Mouse (Mus musculus) v-Abl transformed pro-B cells (cell line): ENCODE results near the gene Ube2f.

Experiments used
- in situ Hi-C, 2 experiments: fragments of 400-800 bp; cut with MboI; formaldehyde crosslinking; loops; one replicate each; pipeline ENCODE4 v1.15.1; 2025; ENCODE audit not compliant: unreplicated experiment in 2 of 2

Ube2f gene

GRCm38 (mm10) chr1:91292101-91292825, 42.2 kb downstream of the Ube2f start:
- in situ Hi-C loops, result no loop called here

DNA sequence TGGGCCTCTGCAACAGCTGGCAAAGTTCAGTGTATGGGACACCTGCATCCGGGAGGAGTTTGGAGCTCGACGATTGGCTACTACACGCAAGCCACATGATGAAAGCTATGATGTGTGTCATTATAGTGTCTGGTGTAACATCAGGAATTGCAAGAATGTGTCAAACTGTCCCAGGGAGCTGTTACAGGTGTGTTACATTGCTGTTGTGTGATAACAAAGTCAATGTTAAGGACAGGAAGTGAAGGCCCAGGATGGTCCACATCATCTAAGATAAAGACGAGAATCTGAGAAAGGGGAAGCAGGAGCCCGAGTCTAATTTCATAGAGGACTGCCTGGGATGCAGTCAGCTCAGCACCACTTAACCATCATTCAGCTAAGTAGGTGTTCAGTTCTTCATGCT, 45.4 kb downstream of the Ube2f start:
- in situ Hi-C loops, result loop anchor here in 1 of 2 experiments (5.0 kb wide), 1 partner anchor 43 kb away; the partner anchor contains the start of gene Ube2f

GRCm38 (mm10) chr1:91297799-91298744, 48.0 kb downstream of the Ube2f start, which contains the start of gene Scly:
TSS of gene Scly (plus strand) at chr1:91298338.
- in situ Hi-C loops, result loop anchor here in 1 of 2 experiments (5.0 kb wide), 1 partner anchor 46 kb away; the partner anchor contains the start of gene Ube2f

DNA sequence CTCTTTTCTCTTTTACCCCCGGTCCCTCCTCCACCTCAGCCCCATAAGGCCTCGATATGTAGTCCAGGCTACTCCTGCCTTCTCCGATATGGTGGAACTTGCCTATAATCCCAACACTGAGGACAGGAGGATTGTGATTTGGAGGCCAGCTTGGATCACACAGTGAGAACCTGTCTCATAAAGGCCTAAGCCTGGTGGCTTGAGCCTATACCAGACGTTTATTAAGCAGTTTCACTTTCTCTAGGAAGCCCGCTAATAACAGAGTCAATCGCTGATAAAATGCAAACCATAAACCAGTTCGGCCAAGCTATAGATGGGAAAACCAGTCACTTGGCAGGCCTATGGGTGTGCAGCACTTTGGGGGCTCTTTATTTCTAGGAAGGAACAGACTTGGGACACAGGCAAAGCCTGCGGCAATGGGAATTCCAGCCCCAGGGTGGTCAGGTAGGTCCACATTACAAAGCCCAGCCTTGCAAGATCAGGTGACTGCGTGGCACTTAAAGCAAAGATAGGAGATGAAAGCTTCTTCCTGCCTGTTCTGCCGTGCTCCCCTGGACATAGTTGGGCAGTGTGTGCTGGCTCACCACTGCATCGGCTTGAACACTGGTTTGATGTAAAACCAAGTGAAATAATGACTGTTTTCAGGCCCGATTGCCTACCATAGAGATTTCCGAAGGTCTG, 49.1 kb downstream of the Ube2f start:
- in situ Hi-C loops, result loop anchor here in 1 of 2 experiments (5.0 kb wide), 1 partner anchor 47 kb away; the partner anchor contains the start of gene Ube2f

- in situ Hi-C loops, result loop anchor here in 1 of 2 experiments (5.0 kb wide), 1 partner anchor 48 kb away; the partner anchor contains the start of gene Ube2f
Measured at GRCm38 (mm10) chr1:91299707-91300426, 49.8 kb downstream of the Ube2f start.

- in situ Hi-C loops, result no loop called here
Measured at GRCm38 (mm10) chr1:91301206-91301920, 51.3 kb downstream of the Ube2f start.

DNA sequence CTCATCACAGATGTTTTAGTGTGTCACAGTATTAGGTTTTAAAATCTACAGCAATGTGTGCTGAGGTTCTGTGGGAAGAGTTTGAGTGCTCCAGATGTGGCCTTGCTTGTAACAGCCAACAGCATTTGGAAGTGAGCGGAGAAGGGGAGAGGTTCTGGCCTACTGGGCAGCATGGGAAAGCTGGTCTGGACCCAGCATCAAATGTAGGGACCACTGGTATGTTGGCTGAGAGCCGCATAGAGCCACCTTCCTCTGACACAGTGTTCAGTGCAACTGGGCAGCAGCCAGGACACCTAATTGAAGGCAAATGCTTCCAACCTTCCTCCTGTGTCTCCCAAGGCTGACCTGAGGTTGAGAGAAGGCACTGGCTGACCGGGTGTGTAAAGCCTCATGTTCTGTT, 51.9 kb downstream of the Ube2f start:
- in situ Hi-C loops, result no loop called here

DNA sequence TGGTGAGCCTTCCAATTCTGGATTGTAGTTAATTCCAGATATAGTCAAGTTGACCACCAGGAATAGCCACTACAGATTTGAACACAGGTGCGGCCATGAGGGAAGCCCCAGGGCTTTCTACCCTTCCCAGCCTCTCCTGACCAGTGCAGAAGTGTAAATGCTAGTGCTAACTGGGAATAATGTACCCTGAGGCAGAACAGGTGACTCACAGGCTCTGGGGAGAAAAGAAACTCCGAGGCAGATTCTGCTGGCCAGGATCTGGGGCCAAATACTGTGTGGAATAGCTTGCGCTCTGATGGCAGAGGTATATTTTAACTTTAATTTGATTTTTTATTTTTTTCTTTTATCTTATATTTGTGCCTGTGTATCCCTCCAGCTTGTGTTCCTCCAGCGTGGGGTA, 54.5 kb downstream of the Ube2f start:
- in situ Hi-C loops, result no loop called here

DNA sequence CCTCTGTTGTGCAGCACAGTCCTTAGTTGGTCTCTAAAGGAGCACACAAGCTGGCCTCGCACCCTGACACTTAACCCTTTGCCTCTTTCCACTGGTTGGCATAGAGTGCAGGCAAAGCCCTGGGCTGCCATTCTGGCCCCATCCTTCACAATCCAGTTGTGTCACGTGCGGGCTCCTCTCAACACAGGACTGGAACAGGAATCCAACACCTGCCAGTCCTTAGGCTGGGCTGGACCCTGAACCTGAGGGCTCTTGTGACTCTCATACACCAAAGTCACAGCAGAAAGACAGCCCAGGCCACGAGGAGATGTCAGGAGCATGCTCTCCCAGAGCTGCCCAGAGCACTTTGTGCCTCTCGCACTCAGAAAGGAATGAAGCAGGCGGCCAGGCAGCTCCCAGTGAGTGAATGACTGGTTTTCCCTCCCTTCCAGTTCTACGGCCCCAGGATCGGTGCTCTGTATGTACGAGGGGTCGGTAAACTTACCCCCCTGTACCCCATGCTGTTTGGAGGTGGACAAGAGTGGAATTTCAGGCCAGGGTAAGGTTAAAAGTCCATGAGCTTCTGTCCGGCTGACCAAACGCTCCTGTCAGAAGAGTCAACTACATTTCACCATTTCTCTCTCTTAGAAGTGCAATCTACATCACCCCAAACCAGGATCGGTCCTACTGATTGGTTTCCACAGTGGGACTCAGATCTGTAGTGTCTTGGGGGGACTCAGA, 59.4 kb downstream of the Ube2f start:
- in situ Hi-C loops, result no loop called here

DNA sequence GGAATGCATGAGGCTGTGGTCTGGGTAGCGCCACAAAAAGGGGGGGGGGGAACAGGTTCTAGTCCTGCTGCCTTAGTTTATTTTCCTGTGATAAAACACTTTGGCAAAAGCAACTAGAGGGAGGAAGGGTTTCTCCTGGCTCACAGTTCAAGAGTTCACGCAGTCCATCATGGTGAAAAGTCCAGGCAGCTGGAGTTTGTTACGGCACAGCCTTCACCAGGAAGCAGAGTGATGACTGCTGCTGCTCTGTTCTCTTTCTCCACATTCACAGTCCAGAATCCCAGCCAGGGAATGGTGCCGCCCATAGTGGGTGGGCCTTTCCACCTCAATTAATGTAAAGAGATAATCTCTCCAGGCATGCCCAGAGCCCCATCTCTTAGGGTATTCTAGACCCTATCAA, 62.2 kb downstream of the Ube2f start:
- in situ Hi-C loops, result no loop called here

GRCm38 (mm10) chr1:91313251-91313650, 63.1 kb downstream of the Ube2f start:
- in situ Hi-C loops, result no loop called here

DNA sequence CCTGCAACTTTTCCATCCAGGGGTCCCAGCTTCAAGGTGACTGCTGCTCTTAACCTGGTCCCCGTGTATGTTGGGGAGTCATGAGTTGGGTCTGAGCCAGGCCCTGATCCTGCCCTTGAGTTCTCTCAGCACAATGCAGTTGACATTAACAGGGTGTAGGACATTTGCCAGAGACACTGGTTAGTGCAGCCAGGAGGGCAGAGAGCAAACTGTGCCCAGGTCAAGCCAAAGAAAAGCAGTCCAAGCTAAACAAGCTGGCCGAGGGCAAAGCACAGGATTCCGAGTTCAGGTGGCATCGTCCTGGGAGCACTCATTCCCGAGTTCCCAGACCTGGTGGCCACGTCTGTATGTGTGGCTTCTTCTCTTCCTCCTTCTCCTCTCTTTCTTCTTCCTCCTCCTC, 67.6 kb downstream of the Ube2f start:
- in situ Hi-C loops, result no loop called here

DNA sequence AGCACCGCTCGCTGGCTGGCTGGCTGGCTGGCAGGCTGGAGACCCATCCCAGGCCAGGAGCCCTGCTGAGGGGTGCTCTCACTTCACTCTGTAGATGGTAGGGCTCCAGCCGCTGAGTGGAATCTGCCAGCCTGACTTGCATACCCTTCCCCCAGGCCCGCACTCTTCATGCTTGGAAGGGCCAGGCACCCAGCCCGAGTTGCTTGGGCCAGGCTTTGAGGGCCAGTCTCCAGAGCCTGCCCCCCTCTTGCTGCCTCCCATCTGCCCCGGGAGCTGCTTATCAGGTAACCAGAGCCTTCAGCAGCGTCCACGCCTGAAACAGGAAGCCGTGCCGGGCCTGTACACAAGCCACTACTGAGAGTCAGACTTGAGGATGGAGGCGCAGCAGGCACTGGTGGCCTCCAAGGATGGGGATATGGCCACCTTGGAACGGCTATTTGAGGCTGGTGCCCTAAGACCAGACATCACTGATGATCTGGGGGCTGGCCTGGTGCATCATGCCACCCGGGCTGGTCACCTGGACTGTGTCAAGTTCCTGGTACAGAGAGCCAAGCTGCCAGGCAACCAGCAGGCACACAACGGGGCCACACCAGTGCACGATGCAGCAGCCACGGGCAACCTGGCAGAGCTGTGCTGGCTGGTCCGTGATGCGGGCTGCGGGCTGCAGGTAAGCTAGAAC, 71.8 kb downstream of the Ube2f start, which contains the start of gene Espnl:
Espnl (plus strand) TSS at position 316 of the 679 bp plus-strand sequence.
- in situ Hi-C loops, result no loop called here

DNA sequence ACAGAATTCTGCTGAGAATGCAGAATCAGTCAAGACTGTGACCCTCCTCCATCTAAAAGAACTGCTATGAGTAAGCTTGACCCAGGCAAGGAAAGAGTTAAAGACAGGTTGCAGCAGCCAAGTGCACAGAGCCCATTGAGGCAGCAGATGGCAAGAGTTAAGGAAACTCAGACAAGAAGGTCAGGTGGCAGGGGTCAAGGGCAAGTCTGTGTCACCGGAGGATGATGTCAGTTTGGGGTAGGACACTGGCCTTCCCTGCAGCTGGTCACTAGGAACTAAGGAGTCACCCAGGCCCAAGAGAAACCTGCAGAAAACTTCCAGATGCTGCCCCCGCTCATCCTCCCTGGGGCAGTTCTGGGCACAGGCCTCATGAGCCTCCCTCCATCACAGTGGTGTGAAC, 74.5 kb downstream of the Ube2f start:
- in situ Hi-C loops, result no loop called here

DNA sequence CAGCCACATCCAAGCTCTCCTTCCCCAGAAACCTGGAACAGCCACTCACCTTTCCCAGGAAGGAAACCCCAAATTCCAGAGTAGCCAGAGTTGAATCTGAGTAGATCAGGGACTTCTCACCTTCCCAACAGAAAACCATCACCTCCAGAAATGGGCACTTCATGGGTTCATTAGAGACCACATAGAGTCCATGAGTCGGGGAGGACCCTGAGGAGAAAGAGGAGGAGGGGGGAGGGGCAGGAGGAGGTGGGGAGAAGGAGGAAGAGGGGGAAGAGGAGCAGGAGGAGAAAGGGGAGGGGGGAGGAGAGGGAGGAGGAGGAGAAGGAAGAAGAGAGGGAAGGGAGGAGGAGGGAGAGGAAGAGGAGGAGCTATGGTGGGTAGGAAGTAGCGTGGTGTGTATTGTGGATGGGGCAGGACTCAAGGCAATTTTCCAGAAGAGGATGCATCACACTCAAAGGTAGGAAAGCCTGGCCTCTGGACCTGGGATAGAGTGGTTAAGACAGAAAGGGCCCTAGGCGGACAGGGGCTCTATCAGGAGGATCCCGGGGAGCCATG, 75.5 kb downstream of the Ube2f start:
- in situ Hi-C loops, result no loop called here

- in situ Hi-C loops, result no loop called here
Measured at GRCm38 (mm10) chr1:91332102-91332501, 82.0 kb downstream of the Ube2f start.

GRCm38 (mm10) chr1:91333582-91333981, 83.5 kb downstream of the Ube2f start:
- in situ Hi-C loops, result no loop called here

- in situ Hi-C loops, result no loop called here
Measured at GRCm38 (mm10) chr1:91337355-91337754, 87.3 kb downstream of the Ube2f start.
